Mouse (Mus musculus): ENCODE data around the gene Nmb.
"Not testable (repeated sequence)": the region's sequence is repeated elsewhere in the genome, so short reads cannot be mapped to it uniquely, and the experiment has no call there.

Nmb gene

DNA sequence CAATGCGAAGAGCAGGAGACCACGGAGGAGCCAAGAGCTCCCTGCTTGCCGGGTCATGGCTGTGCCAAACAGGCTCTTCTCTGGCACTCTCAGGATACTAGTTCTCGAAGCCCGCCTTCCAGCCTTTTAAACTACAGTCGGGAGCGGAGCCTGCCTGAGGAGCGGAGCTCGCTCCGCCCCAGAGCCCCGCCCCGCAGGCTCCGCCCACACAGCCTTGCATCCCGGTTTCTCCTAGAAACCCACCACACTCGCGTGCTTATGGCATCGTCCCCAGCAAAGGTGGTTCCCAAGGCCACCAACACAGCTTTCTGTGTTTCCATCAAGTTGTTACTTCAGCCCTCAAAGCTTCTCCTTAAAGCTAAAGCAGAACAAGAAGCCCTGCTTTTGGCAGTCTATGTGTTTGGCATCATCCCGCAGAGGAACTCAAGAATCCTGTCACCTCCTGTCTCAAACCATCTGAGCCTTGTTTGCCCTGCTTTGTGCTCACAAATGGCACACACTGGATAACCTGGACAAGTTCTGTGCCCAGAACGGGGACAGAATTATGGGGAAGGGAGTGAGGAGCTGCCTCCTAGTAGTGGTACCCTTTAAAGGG is at the start of gene Nmb:
Gene Nmb (minus strand): TSS at position 156 of the 595 bp plus-strand sequence.
- DNase-seq (ENCODE audit: extremely low read depth, insufficient read length, low spot score), result no peak

DNA sequence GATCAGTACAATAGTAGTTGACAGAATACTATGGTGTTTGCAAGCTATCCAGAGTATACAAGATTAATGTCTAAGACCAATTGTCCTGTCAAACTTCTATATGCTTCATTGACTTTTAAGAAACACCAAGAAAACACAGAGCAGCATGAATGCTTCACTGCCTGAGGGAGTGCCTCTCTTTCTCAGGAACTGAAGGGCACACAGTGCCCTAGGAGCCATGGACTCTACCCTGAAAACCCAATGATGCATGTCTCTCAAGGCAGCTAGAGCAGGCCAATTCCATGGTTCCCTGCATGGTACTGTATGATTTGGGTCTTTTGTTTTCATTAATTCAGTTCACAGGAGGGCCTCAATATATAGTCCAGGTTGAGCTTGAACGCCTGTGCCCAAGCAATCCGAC is 49.4 kb upstream of the Nmb start:
- DNase-seq (ENCODE audit: extremely low read depth, insufficient read length, low spot score), result no peak

DNA sequence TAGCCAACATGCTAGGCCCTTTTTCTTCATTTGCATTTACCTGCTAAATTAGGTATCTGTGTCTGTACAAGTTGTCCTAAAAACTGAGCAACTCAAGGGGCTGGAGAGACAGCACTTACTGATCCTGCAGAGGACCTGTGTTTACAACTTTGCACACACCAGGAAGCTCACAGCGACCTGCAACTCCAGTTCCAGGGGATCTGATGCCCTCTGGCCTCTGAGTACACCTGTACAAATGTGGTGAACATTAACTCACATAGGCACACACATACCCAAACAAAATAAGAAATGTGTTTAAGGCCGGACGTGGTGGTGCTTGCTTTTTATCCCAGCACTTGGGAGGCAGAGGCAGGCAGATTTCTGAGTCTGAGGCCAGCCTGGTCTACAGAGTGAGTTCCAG is 47.3 kb upstream of the Nmb start:
- DNase-seq (ENCODE audit: extremely low read depth, insufficient read length, low spot score), result no peak

DNA sequence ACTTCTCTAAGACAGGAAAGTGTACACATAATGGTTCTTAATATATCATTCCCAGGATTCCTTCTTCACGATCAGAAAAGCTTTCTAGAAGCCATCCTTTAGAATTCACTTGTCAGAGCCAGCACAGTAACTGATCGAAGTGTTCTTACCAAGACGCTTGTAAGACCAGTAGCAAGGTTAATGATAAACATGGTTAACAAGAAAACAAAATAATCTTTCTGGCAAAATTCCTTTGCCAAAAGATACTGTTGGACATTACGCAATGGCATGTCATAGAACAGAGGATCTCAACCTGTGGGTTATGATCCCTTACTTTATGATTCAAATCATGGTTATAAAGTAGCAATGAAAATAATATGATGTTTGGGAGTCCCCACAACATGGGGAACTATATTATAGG is 46.6 kb upstream of the Nmb start:
- DNase-seq (ENCODE audit: extremely low read depth, insufficient read length, low spot score), result no peak

DNA sequence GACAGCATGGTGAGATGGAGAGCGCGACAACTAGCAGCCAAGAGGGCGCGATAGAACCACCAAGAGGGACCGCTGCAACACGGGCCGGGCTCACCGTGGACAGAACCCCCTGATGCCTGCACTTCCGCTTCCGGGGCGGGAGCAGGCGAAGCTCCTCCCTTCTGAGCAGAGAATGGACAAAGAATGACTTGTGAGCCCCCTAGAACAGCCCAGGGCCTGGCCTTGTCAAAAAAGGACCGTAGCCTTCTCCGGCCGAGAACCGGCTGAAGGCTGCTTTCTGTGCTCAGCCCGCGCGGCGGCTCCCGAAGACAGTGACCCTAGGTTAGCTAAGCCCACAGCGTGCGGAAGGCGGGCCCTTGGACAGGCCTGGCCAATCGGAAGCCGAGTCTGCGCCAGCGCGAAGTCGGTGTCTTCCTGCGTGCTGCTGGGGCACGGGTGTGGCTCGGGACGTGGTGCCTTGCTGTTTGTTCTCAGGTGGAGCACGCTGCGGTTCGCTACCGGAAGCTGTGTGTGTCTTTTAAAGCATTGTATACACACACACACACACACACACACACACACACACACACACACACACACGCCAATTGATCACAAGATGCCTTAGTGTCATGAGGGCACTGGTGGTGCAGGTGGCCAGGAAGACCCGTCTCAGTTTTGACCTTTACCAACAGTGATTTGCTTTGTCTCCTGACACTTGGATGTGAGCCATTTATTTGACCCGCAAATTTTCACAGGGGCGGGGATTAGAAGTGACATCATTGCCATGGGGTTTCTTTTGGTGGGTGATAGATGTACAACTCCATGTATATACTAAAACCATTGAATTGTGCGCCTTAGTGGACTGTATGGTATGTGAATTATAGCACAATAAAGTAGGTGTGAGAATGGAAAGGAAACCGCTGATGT is 42.8 kb upstream of the Nmb start, which contains the start of gene Sec11a:
Gene Sec11a (minus strand): TSS at position 336 of the 906 bp plus-strand sequence.
- peak; percentile 94 for DNase-seq (ENCODE audit: extremely low read depth, insufficient read length, low spot score)

DNA sequence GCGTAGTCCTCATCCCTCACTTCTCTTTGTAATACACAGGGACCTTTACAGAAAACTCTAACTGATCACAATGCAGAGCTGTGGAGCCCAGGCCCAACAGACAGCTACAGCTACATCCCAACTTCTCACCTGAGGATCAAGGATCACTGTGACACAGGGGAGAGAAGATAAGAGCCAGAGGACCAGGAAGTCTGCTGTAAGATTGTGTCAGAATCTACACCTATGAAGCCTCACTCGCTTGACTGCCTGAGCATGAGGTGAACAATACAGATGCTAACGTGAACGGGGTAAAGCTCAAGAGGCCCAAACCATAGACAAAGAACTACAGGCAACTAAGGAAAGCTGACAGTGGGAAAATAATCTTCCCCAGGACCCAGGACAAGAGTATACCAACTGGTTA is 34.9 kb upstream of the Nmb start:
- DNase-seq (ENCODE audit: extremely low read depth, insufficient read length, low spot score), result no peak

DNA sequence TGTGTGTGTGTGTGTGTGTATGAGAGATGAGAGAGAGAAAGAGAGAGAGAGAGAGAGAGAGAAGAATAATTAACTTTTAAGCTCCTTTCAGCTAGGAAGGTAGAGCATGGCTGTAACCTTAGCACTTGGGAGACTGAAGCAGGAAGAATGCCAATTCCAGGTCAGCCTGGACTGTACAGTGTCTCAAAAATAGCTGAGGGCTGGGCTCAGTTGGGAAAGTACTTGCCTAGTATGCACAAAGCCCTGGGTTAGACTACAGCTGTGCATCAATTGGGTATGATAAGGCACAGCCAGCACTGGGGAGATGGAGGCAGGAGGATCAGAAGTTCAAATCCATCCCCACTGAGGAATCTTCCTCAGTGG is 32.4 kb upstream of the Nmb start:
- not testable (repeated sequence) for DNase-seq (ENCODE audit: extremely low read depth, insufficient read length, low spot score)

DNA sequence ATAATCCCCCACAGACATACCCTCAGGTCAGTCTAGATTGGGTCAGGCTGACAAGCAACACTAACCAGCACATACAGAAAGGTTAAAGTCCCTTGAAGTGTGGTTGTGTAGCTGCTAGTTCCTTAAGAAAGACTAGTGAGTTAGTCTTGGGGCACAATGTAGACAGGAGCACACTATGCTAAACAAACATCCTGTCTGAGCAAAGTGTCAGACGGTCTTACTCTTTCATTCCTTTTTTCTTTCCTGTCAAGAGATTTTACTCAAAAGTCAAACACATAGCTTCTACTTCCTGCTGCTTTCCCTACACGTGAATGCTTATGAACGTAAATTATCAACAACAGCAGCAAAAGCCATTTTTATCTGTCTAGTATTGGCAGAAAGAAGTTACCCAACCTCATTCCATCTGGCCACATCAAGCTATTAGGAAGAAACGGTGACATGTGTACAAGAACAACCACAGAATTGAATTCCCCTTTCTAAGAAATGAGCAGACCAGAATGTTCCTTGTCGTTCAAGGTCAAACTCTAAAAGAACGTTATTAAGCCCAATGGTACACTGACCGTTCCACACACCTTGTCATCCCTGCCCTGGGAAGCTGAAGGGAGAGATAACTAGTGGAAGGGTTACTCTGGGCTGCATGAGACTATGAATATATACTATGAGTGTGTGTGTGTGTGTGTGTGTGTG is 31.9 kb upstream of the Nmb start:
- DNase-seq (ENCODE audit: extremely low read depth, insufficient read length, low spot score), result not testable (repeated sequence)

DNA sequence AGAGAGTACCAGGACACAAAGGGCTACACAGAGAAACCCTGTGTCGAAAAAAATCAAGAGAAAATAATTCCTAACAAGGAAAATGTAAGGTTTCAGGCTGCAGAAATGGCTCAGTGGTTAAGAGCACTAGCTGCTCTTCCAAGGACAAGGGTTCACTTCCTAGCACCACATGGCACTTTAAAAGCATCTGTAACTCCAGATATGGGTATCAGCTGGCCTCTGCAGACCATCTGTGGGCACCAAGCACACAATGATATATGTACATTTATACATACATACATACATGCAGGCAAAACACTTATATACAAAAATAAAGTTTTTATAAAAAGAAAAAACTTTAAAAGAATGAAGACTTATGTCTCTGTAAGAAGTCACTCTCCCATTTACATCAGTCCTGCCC is 31.0 kb upstream of the Nmb start:
- no peak for DNase-seq (ENCODE audit: extremely low read depth, insufficient read length, low spot score)

DNA sequence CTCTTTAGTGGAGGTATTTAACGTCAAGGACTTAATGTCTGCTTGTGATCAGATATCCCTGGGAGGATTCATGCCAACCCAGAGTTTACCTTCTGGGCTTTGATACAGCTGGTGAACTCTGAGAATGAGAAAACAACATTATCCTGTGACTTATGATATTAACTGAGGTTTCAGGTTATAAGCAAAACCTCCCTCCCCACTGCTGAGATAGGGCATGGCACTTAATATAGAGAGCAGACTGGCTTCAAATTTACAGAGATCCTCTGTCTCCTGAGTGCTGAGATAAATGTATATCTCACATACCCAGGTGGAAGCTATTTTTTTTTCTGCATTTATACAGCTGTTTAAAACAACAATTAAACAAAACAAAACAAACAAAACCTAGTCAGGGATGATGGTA is 27.9 kb upstream of the Nmb start:
- no peak for DNase-seq (ENCODE audit: extremely low read depth, insufficient read length, low spot score)

DNA sequence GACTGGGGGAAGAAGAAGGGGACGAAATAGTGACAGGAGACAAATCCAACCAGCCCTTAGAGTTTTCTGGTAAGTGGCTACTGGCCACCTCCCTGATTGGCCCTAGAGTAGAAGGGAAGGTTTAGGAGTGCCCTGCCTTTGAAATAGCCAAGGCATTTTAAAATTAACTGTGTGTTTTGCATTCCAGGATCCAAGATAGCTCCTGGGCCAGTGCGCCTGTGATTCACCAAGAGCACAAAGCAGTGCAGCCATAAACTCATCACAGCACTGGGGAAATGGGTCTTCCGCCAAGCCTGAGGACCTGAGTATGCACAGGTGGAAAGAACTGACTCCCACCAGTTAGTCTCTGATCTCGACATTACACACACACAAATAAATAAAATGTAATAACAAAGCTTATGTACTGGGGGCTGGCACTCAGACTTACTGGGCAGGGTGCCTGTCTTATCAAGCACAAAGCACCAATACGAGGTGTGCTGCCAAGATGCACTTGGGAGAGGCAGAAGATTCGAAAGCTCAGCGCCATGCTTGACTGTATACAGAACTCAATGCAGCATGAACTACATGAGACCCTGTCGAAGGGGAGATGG is 26.8 kb upstream of the Nmb start:
- no peak for DNase-seq (ENCODE audit: extremely low read depth, insufficient read length, low spot score)

DNA sequence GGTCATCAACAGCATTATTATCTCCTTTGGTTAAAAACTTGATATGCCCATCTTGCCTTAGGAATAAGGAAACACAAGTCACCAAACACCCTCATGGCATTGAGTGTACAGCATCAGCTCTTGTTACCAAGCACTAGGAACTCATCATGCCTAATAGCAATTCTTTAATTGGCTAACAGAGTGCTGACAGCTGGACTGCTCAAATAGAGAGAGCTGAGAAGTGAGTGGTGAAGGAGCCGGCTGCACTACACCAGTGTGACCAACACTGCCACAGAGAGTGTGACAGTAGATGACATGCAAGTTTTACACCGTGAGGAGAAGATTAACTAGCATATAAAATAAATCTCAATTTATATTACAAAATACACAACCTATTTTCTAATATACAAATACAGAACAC is 18.3 kb upstream of the Nmb start:
- no peak for DNase-seq (ENCODE audit: extremely low read depth, insufficient read length, low spot score)

DNA sequence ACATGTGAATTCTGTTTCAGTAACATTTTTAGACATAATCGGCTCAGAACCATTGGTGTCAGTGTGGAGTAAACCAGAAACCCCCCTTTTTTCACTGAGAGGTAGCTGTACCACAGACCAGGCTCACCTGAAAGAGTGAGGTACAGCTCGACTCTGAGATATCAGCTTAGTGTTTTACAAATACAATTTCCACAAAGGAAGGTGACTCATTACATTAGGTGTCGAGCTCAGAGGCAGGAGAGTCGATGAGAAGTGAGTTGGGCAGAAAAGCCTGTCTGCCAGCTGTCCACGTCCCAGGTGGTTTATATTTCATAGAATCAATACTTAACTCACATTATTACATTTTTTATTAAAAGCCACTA is 14.8 kb upstream of the Nmb start:
- DNase-seq (ENCODE audit: extremely low read depth, insufficient read length, low spot score), result no peak

DNA sequence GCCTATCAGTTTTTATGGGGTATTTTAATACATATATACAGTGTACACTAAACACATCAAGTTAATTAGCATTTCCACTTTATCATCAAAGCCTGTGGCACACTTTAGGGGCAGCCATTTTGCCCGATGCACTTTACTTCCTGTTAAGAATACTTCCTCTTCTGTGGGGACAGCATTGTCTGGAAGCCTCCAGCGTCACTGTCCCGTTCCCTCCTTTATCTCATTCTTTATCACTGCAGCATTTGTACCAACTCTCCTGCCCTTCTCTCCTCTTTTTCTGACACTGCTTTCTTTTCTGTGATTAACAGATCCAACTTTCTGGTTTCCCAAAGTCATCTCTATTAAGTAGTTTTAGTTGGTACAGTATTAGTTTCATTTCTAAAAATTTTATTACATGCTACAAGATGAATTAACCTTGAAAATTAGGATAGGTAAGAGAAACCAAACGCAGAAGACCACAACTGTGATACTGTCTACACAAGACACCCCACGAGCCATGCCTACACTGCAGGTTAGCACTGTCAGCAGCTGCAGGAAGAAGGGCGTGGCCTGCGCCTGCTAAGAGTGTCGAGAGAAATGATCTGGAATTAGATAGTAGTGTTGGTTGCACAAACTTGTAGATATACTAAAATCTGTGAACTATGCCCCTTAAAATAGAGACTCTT is 14.2 kb upstream of the Nmb start:
- DNase-seq (ENCODE audit: extremely low read depth, insufficient read length, low spot score), result no peak

DNA sequence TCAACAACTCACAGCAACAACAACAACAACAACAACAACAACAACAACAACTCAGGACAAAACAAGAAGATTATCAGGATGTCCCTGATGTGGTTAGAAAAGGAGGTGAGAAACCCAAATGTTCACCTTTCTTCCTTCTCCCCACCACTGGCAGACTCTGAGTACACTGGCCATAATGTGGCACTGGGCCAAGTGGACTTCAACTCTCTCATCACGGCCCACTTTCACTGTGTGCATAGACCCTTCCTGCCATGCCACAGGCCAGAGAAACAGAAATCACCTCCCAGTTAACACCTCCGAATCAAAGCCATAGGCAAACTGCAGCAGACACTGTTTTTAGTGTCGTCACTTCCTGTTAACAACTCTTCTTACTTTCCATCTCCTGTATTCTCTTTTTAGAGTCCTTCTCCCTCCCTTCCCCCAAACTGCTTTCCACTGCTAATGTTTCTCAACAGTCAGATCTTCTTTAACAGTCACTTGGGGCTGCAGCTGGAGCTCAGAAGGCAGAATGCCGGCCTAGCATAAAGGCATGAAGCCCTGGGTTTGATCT is 13.1 kb upstream of the Nmb start:
- DNase-seq (ENCODE audit: extremely low read depth, insufficient read length, low spot score), result no peak

DNA sequence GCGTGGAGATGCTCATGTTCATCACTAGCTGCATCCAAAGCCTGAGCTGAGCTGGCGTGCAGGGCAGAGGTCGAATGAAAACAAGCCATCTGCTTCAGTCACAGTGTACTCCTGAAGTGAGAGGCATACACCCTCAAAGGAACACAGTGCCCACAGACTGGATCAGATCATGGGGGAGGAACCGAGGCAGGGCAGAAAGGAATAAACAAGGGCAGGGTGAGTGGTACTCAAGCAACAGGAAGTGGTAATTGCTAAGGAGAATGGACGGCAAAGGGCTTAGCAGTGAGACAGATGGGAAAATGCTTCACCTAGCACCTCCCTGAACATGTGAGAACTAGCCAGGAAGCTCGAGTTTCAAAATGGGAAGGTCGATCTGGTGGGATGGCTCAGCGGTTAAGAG is 7.6 kb upstream of the Nmb start:
- DNase-seq (ENCODE audit: extremely low read depth, insufficient read length, low spot score), result no peak

DNA sequence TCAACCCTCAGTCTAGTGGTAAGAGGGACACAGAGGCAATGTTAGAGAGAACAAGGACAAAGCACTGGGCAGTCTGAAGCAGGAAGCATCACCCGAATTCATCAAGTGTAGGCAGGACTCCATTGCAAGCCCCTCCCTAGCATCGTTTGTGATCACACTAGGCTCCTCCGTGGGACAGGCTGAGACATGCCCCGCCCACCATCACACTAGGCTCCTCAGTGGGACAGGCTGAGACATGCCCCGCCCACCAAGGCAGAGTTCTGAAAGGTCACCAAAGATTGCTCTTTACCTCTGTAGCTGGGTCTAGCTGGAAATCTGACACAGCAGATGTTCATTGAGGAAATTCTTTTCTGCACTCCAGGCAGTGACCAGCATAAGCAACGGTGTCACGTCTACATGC is 6.2 kb upstream of the Nmb start:
- no peak for DNase-seq (ENCODE audit: extremely low read depth, insufficient read length, low spot score)

DNA sequence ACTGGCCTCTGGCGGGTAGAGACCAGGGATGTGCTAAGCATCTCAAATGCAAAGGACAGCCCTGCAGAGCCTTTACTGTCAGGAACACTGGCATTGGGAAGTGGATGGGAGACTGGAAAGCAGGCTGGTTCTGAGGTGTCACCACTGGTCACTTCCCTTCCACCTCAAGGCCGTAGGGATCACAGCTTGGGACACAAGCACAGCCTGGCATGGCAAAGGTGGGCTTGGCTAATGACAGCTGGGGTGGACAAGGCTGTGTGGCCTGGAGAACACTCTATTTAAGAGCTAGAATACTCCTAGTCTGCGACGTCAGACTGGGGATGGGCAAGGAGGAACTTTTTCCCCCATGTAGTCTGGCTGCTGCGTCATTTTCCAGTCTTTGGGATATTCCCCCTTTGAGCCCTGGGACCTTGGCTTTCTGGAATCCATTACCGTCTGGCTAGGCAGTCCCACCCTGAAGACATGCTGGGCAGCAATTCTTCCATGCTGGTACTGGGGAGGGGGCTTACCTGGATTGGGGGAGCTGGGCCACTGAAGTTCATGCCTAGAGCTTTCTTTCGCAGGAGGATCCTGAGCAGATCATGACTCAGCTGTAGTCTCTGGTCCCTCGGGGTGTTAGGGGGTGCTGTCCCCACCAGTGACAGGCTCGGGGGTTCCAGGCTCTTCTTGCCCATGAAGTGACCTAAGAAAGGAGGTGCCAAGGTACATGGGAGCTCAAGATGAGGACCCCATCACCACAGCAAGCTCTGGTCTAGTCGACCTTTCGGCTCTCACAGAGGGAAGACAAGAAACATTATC is 1.1 kb downstream of the Nmb start:
- DNase-seq (ENCODE audit: extremely low read depth, insufficient read length, low spot score), result no peak

DNA sequence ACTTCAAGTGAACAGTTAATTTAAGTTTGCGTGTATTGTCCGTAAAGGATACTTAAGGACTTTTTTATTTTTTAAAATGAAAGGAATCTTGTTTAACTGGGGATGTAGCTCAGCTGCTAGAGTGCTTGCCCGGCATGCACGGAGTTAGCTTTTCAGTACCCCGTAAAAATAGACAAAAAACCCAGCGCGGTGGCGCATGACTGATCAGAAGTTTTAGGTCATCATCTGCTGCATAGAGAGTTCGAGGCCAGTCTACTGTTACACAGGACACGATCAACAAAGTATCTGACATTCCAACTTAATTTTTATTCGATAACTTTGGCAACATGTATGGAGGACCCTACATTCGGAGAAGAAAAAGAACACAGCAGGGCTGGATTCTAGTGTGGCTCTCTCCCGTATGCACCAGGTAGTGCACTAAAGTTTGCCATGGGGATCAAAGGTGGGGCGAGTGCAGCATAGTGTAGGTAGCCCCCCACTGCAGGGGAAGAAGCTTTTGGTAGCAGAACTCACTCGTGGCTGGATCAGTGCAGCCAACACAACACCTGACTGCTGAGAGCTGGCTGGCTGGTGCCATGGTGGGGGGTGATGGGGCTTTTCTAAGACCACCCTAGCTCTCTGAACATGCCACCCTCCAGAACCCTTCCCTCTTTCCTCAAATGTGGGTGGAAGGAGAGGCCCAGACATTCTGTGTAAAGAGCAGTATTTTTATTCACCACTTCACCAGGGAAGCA is 3.2 kb downstream of the Nmb start:
- DNase-seq (ENCODE audit: extremely low read depth, insufficient read length, low spot score), result no peak

Measured in 3134 (cell line).